Mouse (Mus musculus) lung, postnatal 14 days (tissue): ENCODE results near the gene Astn2.

Experiments
- DNase-seq: peaks from one replicate; pipeline ENCODE4 v3.0.0; 2021

The Astn2 gene

DNA sequence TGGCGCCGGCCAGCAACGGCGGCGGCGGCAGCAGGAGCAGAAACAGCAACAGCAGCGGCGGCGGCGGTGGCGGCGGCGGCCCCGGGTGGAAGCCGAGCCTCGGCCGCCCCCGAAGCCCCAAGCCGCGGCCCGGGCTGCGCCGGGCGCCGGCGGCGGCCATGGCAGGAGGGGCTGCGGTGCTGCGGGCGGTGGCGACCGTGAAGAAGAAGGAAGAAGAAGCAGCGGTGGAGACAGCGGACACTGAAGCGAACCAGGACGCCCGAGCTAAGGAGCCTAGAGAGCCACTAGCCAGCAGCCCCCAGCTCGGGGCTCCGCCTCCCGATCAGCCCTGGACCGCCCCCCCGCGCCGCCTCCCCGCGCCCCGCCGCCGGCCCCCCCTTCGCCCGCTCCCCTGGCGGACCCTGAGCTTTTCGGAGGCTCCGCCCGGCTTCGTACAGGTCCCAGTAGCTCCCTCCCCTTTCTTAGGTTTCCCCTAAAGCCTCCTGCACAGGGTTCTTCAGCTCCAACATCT is at the start of gene Astn2:
Gene Astn2 (minus strand): TSS at position 411 of the 511 bp plus-strand sequence.
- peak; percentile 23 for DNase-seq

DNA sequence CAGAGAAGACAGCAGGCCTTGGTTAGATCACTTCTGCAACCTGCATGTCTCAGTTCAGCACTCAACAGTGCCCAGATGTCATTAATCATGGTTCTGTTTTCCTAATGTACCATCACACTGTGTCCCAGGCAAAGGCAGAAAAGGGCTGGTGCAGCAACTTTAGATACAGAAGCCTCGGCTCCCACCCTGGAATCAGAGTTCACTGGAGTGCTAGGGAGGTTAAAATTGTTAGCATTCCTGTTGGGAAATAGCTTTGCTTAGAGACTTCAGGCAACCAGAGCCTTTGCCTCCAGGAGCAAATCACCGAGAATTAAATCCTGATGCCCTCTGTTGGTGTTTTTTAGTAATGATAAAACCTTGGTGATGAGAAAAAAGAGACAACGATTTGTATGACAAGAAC is 45.7 kb upstream of the Astn2 start:
- DNase-seq: peak; percentile 6

DNA sequence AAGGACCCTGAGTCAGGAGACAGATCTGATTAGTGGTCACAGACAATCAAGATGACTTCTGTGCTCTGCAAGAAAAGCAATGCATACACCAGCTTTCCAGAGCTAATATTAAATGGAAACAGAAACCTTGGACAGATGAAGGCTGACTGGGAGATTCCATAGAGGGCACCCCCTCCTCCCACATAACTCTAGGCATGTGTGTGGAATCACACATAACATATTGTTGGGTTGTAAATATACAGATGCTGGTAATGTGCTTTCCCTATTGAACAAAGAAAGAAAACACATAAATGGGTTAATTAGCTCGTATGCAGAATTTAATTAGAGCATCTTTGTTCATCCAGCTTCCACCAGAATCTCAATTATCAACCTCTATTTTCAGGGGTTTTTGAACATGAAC is 26.8 kb upstream of the Astn2 start:
- no peak for DNase-seq

DNA sequence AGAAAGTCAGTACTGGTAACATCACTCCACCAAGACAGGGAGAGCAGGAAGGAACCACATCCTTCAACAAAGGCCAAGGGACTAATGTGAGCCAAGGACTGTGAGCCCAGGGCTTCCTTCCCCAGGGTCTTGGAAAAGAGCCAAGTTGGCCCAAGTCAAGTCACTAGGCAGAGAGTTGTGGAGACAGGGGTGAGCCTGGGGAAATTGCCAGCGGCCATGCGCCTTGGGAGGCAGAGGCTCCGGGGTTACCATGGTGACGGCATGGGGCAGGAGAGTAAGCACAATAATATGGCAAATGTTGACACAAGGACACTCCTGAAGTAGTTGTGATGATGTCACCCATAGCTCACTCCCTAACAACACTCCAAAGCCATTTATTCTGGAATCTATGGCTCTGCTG is 21.4 kb upstream of the Astn2 start:
- peak; percentile 18 for DNase-seq

DNA sequence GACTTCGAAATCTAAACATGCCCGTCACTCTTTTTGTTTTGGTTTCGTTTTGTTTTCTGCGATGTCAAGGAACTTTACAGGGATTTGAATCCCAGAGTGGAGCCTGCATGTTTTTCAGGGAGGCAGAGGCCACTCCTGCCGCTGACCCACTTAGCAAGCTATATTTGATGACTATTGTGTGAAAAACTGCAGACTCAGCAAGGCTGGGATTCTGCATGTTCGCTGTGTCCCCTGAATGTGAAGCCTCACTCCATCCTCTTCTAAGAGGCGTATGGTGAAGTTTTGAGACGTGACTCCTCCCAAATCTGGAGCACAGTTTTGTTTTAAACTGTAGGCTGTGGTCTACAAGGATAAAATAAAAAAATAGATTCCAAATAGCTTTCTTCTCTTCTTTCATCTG is 10.4 kb upstream of the Astn2 start:
- no peak for DNase-seq

DNA sequence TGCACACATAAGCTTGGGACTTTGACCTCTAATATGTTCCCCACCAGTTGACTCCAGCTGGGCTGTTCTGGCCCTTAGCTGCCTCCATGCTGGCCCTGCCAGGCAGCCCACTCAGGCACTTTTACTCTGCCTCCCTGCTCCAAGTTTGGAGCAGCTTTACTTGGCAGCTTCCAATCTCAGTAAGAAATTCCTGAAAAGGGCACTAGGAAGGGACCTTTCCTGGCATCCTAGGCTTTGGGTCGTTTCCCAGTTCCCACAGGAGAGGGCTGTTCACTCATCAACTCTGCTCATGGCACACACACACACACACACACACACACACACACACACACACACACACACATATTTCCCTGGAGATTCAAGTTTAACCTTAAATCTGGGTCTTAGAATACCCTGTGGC is 675 bp upstream of the Astn2 start:
- DNase-seq: no peak

DNA sequence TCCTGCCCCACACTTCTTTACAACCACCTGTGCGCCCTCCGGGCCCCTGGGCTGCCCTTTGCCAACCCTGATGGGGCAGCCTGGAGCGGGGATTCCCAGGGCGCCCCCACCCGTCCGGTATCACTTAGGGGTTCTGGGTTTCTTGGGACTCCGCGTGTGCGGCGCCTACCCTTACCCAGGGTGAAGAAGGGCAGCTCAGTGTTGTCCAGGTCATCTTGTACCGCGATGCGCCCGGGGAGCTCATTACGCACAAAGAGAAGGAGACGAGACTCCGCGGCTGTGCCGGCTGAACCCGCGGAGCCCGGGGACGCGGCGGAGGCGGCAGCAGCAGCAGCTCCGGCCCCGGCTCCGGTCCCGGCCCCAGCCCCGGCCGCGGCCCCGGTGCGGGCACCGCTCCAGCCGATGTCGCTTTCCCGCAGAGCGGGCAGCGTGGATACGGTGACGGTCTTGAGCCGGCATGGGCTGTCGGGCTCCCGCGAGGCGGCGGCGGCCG is 657 bp downstream of the Astn2 start:
- peak; percentile 6 for DNase-seq

DNA sequence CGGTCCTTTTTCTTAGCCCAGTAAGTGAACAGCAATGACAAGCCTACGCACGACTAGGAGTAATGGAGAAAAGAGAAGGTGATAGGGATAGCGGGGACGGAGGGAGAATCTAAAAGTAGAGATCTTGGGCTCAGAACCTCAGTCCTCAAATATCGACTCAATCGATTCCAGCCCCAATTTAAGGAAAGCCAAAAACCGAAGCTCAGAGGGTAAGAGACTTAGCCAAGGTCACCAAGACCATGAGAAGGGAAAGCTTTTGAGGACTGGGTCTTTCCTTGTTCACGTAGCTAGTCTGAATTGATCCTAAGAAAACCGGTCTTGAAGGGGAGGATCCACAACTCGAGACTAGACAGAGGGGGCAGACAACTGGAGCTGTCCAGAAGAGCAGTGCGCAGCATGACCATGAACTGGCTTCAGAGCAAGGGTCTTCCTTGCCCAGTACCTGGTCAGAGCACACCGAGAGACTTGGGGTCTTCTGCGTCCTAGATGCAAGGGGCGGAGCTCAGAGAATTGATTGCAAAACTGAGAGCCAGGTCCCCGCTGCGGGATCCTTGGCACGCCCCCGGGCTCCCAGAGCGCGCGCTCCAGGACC is 1.2 kb downstream of the Astn2 start:
- no peak for DNase-seq

DNA sequence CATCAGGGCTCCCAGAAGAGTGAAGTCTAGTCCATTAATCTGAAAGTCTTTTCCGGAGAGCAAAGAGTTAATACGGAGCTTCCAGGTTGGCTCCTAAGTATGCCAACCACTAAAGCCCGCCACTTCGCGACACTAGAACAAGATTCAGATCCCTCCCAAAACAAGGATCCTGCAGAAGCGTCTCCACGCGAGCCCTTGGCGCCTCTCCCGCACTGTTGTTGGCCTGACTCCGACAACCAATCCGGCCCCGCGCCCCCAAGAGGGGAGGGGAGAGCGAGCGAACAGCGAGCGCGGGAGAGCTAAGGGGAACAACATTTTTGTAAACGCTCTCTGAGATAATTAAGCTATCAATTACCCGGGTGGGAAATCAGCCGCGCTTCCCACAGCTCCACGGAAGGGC is 1.8 kb downstream of the Astn2 start:
- DNase-seq: peak; percentile 24

DNA sequence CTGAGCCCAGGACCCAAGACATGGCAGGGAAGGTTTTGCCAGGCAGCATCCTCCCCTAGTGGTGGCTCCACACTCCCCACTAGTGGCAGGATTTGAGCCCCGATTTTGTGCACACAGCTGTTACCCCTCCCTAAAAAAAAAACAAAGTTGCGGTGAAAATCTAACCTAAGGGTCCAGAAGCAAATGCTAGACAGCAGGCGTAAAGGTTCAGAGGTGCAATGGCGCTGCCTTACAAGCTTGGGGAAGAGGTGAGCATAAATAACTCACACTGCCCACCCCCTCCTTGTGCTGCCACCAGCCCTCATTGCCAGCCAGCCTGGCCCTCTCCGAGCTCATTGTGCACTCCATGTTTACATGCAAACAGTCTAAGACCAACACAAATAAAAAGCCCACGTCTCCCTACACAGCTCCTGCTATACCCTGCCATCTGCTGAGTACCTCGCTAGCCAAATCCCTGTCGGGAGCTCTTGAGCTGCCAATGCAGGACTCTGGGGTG is 3.2 kb downstream of the Astn2 start:
- peak; percentile 14 for DNase-seq

DNA sequence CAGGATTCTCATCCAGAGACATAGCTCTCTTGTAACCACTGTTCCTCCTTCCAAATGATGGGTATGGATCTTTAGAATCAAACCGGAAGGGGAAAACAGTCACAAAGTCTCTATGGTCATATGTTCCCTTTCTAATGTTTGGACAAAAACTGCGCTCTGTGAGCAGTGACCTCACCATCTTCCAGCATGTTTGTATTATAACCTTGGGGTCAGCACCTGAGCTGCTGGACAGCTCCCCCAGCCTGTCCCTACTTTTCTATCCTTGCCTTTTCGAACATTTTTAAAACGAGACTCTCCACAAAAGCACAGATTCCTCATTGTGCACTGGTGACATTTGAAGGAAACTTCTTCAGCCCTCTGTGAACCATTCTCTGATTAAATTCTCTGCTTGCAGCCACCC is 5.3 kb downstream of the Astn2 start:
- peak; percentile 10 for DNase-seq

DNA sequence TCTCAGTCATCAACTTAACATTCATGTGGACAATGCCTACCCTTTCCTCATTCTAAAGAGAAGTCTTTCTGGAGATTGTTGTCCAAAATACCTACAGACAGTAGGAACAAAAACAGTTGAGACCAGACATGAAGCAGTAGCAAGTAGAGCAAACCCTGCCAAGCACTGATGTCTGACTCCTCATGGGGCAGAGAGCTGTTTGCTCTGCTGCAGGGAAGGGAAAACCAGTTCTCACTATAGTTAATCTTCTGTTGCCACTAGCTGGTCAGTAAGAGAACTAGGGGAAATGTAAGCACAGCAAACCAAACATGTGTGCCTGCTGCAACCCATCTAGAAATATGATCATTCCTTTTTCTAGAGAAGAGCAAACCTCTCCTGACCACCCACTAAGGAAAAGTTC is 7.2 kb downstream of the Astn2 start:
- no peak for DNase-seq

DNA sequence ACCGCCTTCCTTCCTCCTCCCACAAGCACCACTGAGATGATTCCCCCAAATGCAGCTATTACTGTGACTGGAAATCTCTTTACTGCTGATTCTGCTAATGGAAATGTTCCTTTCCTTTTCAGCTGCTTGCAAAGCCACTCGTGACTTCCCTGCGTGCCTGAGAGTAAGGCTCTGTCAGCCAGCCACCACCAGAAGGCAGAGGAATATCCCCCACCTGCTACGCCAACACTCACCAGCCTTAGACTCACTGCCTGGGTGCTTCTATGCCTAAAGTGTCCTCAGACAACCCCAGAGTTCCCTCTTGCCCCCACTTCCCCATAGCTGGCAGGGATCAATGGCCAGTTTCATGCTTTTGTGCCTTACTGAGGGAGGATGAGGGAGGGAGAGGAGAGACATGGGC is 11.1 kb downstream of the Astn2 start:
- no peak for DNase-seq

DNA sequence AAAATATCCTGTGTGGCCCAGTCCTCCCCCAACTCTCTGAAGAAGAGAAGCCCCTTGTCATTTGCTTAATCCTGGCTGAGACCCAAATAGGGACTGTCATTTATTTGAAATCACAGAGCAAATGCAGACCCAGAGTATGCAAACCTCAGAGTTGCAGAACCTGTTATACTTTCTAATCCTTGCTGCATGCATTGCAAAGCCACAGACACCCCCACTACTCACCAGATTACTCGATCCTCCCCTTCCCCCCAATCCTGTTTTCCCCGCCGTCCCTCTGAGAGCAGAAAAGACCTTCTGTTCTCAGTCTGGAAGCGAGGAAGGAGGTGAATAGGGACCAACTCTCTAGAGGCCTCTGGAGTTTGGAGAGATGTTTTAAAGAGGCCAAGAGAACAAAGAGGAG is 13.9 kb downstream of the Astn2 start:
- no peak for DNase-seq

DNA sequence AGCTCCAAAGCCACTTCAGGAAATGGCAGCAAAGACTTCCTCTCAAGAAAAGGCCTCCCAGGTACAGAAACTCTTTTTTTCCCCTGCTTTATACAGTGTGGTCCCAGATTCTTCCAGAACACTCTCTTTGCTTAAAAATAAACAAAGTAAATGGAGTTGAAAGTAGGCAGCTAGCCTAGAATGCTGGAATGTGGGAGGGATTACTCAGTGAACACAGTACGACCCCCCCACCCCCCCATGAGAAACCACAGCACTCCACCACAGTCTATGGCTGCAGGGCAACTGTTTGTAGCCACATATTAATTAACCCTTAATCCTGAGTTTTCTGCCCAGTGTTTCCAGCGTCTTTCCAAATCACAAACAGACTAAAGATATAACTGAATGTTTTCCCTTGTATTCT is 25.8 kb downstream of the Astn2 start:
- no peak for DNase-seq

DNA sequence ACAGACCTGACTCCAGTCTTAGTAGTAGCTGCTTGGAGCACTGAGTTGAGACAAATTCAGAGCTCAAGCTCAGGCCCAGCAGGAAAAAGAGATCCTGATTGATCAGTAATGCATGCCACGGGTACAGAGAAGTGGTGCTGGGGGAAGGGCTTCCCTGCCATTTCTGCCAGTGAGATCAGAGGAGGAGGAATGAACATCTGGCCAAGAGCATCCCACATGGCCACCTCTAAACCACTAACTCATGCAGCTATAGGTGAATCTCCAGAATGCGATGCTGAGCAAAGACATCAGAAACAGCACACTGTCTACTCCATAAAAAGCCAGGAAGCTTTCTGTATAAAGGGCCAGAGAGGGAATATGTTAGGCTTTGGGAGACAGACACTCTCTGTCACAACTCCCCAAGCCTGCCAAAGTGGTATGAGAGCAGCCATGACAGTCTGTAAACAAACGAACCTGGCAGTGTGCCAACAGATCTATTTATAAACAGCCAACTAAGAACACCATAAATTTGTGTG is 33.8 kb downstream of the Astn2 start:
- DNase-seq: peak; percentile 46

DNA sequence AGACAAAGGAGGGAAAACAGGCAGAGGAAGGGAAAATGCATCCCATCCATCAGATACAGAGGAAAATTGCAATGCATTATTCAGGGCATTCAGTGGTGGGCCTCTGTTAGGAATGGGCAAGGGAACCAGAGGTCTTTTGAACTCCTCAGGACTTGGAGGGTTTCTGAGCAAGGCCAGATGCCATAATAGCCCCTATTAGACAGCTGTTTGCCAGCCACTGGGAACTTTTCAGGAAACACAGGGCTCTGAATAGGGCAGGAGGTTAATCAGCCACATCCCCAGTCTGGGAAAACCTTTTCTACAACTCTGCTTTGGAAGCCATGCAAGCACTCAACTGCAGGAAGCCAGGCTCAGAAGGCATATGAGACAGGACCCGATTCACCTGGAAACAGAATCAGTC is 38.9 kb downstream of the Astn2 start:
- DNase-seq: no peak

DNA sequence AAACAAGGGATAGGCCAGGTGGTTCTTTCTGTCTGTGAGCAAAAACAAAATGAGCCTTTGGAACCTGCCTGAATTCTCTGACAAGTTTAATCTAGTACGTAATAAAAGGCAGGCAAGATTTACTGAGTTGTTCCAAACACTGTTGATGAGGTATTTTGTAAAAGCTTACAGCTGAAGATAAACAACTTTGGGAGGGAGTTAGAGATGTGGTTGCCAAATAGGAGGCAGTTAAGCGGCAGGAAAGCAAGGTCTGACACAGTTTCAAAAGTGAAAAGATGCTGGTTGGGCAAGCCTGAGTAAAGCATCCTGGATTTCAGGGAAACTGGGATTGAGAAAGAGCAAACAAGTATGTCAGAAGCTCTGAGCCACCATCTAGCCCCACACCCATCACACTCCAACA is 59.8 kb downstream of the Astn2 start:
- DNase-seq: no peak

DNA sequence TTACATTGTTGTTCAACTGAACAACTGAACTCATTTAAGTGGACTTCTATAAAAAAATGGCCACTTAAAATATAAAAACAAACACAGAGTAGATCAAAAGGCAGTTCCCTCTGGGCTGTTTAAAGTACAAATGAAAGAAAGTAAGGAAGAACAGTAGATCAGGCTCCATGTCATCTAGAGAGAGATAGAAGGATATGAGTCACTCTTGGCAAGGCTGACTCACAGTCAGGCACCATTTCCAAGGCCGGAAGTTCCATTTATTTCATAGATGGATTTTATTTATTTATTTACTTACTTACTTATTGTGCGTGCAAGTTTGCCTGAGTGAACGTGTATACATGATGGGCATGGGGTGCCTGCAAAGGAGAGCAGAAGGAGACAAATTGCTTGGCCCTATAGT is 67.0 kb downstream of the Astn2 start:
- DNase-seq: no peak

DNA sequence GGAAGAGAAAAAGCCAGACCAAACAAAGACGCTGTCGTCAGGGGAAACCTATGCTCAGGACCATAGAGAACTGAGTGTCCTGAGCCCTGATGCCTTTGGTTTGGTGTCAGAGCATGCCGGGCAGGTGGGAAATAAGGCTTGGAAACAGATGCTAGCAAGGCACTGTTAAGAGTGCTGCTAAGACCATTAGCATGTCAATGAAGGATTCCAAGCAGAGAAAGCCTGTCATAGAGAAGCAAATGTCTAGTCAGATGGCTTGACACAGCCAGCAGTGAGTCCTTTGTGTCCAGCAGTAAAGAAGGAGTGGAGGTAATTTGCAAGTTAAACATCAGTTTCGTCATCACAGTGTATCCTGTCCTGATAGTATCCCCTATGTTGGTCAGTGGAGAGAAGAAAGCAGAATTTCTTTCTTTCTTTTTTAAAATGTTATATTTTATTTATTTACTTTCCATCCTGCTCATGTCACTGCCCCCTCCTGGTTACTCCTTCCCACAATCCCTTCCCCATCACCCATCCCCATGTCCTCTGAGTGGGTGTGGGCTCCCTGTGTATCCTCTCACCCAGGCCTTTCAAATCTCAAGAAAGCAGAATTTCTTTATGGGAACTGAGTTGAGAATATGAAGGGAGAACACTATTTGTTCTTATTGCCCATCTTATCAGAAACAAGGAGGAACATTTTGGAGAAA is 73.7 kb downstream of the Astn2 start:
- no peak for DNase-seq

DNA sequence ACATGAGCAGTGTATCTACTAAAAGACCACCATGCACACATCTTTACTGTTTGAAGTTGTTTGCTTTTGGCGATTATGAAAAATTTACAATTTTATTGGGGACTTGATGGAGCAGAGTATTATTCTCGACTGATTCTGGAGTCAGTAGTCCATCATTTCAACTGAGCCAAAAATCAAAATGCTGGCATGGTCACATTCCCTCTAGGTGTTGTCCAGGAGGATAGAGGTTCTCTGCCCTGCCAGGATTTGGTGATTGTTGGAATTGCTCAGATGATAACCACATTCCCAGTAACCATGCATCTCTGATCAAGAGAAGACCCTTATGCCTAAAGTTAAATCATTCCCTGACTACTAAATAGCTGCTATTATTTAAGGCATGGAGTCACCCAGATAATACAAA is 83.4 kb downstream of the Astn2 start:
- no peak for DNase-seq

DNA sequence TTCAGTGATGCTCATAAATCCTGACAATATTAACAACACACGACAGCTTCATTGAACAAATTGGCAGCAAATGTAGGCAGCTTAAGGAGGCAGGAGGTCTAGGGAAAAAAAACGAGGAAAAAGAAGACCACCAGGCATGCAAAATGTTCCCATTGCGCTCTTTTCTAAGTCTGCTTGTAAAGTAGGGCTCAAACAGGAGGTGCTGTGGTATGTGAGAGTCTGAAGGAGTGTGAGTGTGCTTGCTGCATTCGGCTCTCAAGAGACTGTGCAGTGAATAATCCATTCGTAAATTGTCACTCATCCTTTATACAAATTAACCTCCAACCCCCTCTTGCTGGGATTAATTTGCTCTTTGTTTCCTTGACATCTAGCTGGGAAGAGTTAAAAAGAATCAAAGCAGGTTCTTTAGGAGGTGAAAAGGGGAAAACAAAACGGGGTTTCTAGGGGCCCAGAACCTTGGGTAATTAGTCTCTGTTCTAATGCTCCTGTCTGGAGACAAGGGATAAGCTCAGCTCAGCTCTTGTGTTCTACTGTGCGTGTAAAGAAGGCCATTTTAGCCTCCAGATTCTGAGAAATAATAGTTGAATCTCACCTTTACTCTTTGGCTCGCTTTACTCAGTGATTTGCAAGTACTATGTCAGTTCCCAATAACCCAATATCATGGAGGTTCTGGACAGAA is 89.5 kb downstream of the Astn2 start:
- DNase-seq: no peak

DNA sequence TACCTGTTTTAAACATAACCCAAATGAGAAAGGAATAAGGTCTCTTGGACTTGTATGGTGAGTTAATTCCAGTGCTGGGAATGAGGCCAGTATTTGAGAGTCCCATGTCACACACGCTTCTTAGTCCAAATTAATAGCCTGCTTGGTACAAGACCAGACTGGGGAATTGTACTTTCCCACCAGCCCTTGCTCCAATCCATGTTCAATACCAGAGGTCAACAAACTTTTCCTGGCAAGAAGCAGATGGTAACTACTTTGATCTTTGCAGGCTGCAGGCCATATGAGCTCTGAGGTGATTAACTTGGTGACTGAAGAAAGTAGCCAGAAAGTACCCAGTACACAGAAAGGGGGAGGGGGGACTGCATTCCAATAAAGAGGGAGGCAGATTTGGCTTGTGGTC is 91.7 kb downstream of the Astn2 start:
- peak; percentile 0 for DNase-seq
